ENCODE assay signal across 8 mouse cellular contexts in the genomic region with DNA sequence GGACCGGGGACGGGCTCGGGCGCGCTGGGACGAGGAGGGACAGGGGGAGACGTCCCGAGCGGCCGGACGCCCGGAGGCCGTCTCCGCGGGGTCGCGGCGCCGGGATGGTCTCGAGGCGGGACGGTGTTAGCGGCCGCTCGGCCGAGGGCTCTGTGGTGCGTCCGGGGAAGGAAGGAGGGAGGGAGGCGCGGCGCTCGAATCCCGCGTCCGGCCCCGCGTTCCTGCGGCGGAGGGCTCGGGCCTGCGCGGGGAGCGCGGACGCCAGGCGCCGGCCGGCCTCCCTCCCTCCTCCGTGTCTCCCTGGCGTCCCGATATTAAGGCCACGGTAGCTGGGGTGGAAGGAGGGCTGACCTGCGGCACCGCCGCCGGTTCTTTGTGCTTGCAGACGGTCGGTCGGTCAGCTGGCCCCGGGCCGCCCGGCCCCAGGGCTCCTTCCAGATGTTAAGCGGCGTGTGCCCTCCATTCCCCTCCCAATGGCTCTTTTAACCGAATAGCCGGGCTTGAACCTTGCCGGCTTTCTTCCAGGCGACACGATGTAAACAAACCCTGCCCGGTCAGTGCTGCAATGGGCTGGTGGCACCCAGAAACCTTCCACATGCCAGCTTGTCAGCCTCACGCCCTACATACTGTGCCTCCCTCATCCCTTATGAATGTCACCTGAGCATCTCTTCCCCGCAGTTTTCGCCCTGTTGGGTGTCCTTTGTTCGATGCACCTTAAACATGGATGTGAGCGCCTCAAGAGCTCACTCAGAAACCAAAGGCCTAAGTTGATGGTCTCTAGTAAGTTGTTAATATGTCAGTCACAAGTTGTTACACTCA. TPM values are rescaled to one million over a fixed set of nuclear protein-coding genes. Genes with fewer than 3 reads are reported as not detected.
DNase-seq lines count a peak whose midpoint lies in the region; ATAC-seq and TF ChIP-seq lines count a peak whose summit lies in the region.

No protein-coding gene starts in this region.

- H3K9me3 ChIP-seq in intestine, embryonic 14.5 days (ENCODE audit: control insufficient read depth, low read length): no peaks in the 10 kb centered on the region
- H3K9me3 ChIP-seq in limb, embryonic 13.5 days: no peaks in the 10 kb centered on the region
- no peaks in the 10 kb centered on the region for H3K9me3 ChIP-seq in midbrain, embryonic 13.5 days

- no peaks in the 10 kb centered on the region for H3K27me3 ChIP-seq in thymus, adult 2 months (ENCODE audit: control insufficient read depth, insufficient read depth, low read length)
- H3K27me3 ChIP-seq in intestine, embryonic 14.5 days (replicated peaks; ENCODE audit: control insufficient read depth, insufficient read depth, low read length): no peaks in the 10 kb centered on the region
- no peaks in the 10 kb centered on the region for H3K27me3 ChIP-seq in limb, embryonic 13.5 days
- no peaks in the 10 kb centered on the region for H3K27me3 ChIP-seq in midbrain, embryonic 13.5 days

- no peak; the same call in 1 of the 2 replicates for TF ChIP-seq CTCF in thymus, adult 2 months (IDR thresholded peaks at IDR 0.05; ENCODE audit: borderline replicate concordance, control insufficient read depth, extremely low read depth, insufficient read depth, low read length, poor library complexity)

- under 1% methylated on average over 72 of the region's 75 CpGs for WGBS in thymus, adult 2 months
- WGBS in intestine, embryonic 14.5 days: under 1% methylated on average over 74 of the region's 75 CpGs
- under 1% methylated on average over 61 of the region's 75 CpGs for WGBS in limb, embryonic 13.5 days
- under 1% methylated on average over 75 of the region's 75 CpGs for WGBS in midbrain, embryonic 13.5 days

- peaks cover 3% of the 10 kb centered on the region; the same call in 1 of the 2 replicates for H3K4me1 ChIP-seq in thymus, adult 2 months (replicated peaks; ENCODE audit: control insufficient read depth, insufficient read depth, low read length)
- no peaks in the 10 kb centered on the region; the same call in 1 of the 2 replicates for H3K4me1 ChIP-seq in intestine, embryonic 14.5 days (replicated peaks; ENCODE audit: control insufficient read depth, insufficient read depth, low read length)
- H3K4me1 ChIP-seq in limb, embryonic 13.5 days: no peaks in the 10 kb centered on the region
- peaks cover 20% of the 10 kb centered on the region for H3K4me1 ChIP-seq in midbrain, embryonic 13.5 days (replicated peaks)

- H3K9ac ChIP-seq in intestine, embryonic 14.5 days (ENCODE audit: low read length): peak overlapping the region; percentile 91
- peak overlapping the region; percentile 98 for H3K9ac ChIP-seq in limb, embryonic 13.5 days
- H3K9ac ChIP-seq in midbrain, embryonic 13.5 days (replicated peaks): peak overlapping the region; percentile 98

- peak; percentile 24 for DNase-seq in thymus, adult 2 months
- DNase-seq in thymus, postnatal 36 days: no peak
- peak; percentile 45 for DNase-seq in c-Kit-positive CD71-positive TER-119-positive erythroid progenitor cells, embryonic 14.5 days (ENCODE audit: low spot score)
- DNase-seq in frontal cortex, postnatal 36 days (ENCODE audit: low spot score in 2 of 2): peak; percentile 35 to 38
- peak; percentile 82 for DNase-seq in intestine, embryonic 14.5 days (ENCODE audit: low spot score)
- peak; percentile 41 for DNase-seq in urinary bladder, adult 2 months (ENCODE audit: low spot score)

- peak overlapping the region; percentile 24; the same call in 1 of the 2 replicates for H3K27ac ChIP-seq in thymus, adult 2 months (ENCODE audit: control insufficient read depth, insufficient read depth, low read length)
- H3K27ac ChIP-seq in intestine, embryonic 14.5 days (ENCODE audit: low read depth): peak overlapping the region; percentile 91
- peak overlapping the region; percentile 97 for H3K27ac ChIP-seq in limb, embryonic 13.5 days
- H3K27ac ChIP-seq in midbrain, embryonic 13.5 days: peak overlapping the region; percentile 94

- no peaks in the 10 kb centered on the region for H3K36me3 ChIP-seq in thymus, adult 2 months (ENCODE audit: control insufficient read depth, insufficient read depth, low read length)
- no peaks in the 10 kb centered on the region for H3K36me3 ChIP-seq in intestine, embryonic 14.5 days (ENCODE audit: control insufficient read depth, insufficient read depth, low read length)
- H3K36me3 ChIP-seq in limb, embryonic 13.5 days: no peaks in the 10 kb centered on the region
- no peaks in the 10 kb centered on the region for H3K36me3 ChIP-seq in midbrain, embryonic 13.5 days

- peak overlapping the region; percentile 94 for H3K4me3 ChIP-seq in thymus, adult 2 months (ENCODE audit: control insufficient read depth, insufficient read depth, low read length)
- peak overlapping the region; percentile 94 for H3K4me3 ChIP-seq in intestine, embryonic 14.5 days (ENCODE audit: low read depth, low read length)
- peak overlapping the region; percentile 99 for H3K4me3 ChIP-seq in limb, embryonic 13.5 days
- H3K4me3 ChIP-seq in midbrain, embryonic 13.5 days (replicated peaks): peak overlapping the region; percentile 99

- H3K4me2 ChIP-seq in intestine, embryonic 14.5 days (ENCODE audit: low read length): peak overlapping the region; percentile 78
- peak overlapping the region; percentile 74 for H3K4me2 ChIP-seq in limb, embryonic 13.5 days (replicated peaks)
- peak overlapping the region; percentile 67 for H3K4me2 ChIP-seq in midbrain, embryonic 13.5 days (replicated peaks)

- no peak for TF ChIP-seq POLR2A in thymus, adult 2 months (IDR thresholded peaks at IDR 0.05; ENCODE audit: control insufficient read depth, extremely low read depth, insufficient read depth, low read length, poor library complexity)

- ATAC-seq in intestine, embryonic 14.5 days (replicated peaks; ENCODE audit: low FRiP score, low TSS enrichment, low read depth): peak; percentile 89
- ATAC-seq in limb, embryonic 13.5 days (ENCODE audit: low FRiP score, low read depth): peak; percentile 85
- ATAC-seq in midbrain, embryonic 13.5 days: peak; percentile 89

RNA-seq across cellular contexts. Expression of gene Sec62, which starts 0.9 kb away (rescaled TPM):
- polyA plus RNA-seq in thymus, adult 2 months (2012; rRNA removed): 12.7 and 12.9 TPM in 2 replicates
- polyA plus RNA-seq in intestine, embryonic 14.5 days (2014; fragmentation: Nextera tagmentation; extraction: Ambion mirVana): 73.9 and 76.5 TPM in 2 replicates
- polyA plus RNA-seq in limb, embryonic 13.5 days (2015; fragmentation: Nextera tagmentation; extraction: Ambion mirVana): 97.3 and 103 TPM in 2 replicates
- 92.7 and 101 TPM in 2 replicates for polyA plus RNA-seq in midbrain, embryonic 13.5 days (2015; fragmentation: Nextera tagmentation; extraction: Ambion mirVana)
- polyA plus RNA-seq in urinary bladder, adult 2 months (2012; rRNA removed): 70.3 and 73.2 TPM in 2 replicates

RNA-seq across cellular contexts. Expression of gene Samd7, which starts 47.5 kb away (rescaled TPM):
- polyA plus RNA-seq in thymus, adult 2 months (2012; rRNA removed): not detected in 2 replicates
- polyA plus RNA-seq in intestine, embryonic 14.5 days (2014; fragmentation: Nextera tagmentation; extraction: Ambion mirVana): not detected in 2 replicates
- polyA plus RNA-seq in limb, embryonic 13.5 days (2015; fragmentation: Nextera tagmentation; extraction: Ambion mirVana): not detected in 2 replicates
- polyA plus RNA-seq in midbrain, embryonic 13.5 days (2015; fragmentation: Nextera tagmentation; extraction: Ambion mirVana): not detected in 2 replicates
- polyA plus RNA-seq in urinary bladder, adult 2 months (2012; rRNA removed): not detected in 2 replicates

Comparison
In these comparisons a context has a peak if more than half of its experiments do, and no peak if none do; other contexts are left out.
1. DNase-seq: peak in thymus, adult 2 months (single experiment), c-Kit-positive CD71-positive TER-119-positive erythroid progenitor cells, embryonic 14.5 days (single experiment), frontal cortex, postnatal 36 days (2 of 2), intestine, embryonic 14.5 days (single experiment) and urinary bladder, adult 2 months (single experiment); none in thymus, postnatal 36 days (0 of 2).
2. H3K27ac ChIP-seq: peak in every context shown above with its lines; median percentile 97 in limb, embryonic 13.5 days; 94 in midbrain, embryonic 13.5 days; 91 in intestine, embryonic 14.5 days; 24 in thymus, adult 2 months.
3. Peak in every context shown above with its lines, with median percentiles within 50 percentile points of each other: H3K4me3 ChIP-seq, ATAC-seq, H3K4me2 ChIP-seq and H3K9ac ChIP-seq.